In genomic region chr7:72518421-72518972, GRCm38 (mm10) we compare ENCODE assay signal across 19 mouse cellular contexts.
DNase-seq lines count a peak whose midpoint lies in the region; ATAC-seq and TF ChIP-seq lines count a peak whose summit lies in the region.
"Had no signal": no experiment of that assay in that cellular context is flagged by ENCODE, and none has a peak within 500 bp of the region (broad histone marks: within the 10 kb centered on the region; RNA-seq: fewer than 3 reads in every experiment).

No protein-coding gene starts in this region.

- TF ChIP-seq CTCF in liver, adult 2 months (IDR thresholded peaks at IDR 0.05; ENCODE audit: low read depth, low read length) = no peak
- no peak for TF ChIP-seq CTCF in liver, postnatal 0 days (IDR thresholded peaks at IDR 0.05; ENCODE audit: low read depth)
- TF ChIP-seq CTCF in lung, postnatal 0 days (IDR thresholded peaks at IDR 0.05) = no peak

- no peak overlapping the region for H3K4me2 ChIP-seq in liver, postnatal 0 days (ENCODE audit: low read depth, low read length)
- no peak overlapping the region for H3K4me2 ChIP-seq in lung, postnatal 0 days (replicated peaks; ENCODE audit: low read depth, low read length)
- H3K4me2 ChIP-seq in embryonic facial prominence, embryonic 15.5 days (replicated peaks) = no peak overlapping the region
- H3K4me2 ChIP-seq in stomach, embryonic 16.5 days (ENCODE audit: low read depth, low read length) = no peak overlapping the region
- H3K4me2 ChIP-seq: forebrain, embryonic 12.5 days; hindbrain, embryonic 14.5 days had no signal

- TF ChIP-seq EP300 in liver, postnatal 0 days (IDR thresholded peaks at IDR 0.05; ENCODE audit: low read depth) = no peak
- no peak for TF ChIP-seq EP300 in lung, postnatal 0 days (IDR thresholded peaks at IDR 0.05)

- peaks cover 5% of the 10 kb centered on the region for H3K4me1 ChIP-seq in liver, adult 2 months (ENCODE audit: control insufficient read depth, insufficient read depth, low read length)
- H3K4me1 ChIP-seq in liver, postnatal 0 days (ENCODE audit: insufficient read depth) = no peaks in the 10 kb centered on the region
- no peaks in the 10 kb centered on the region for H3K4me1 ChIP-seq in lung, postnatal 0 days (ENCODE audit: insufficient read depth, low read depth, low read length)
- 0 out of 2 replicates have a peak, but pooled peaks cover 6% of the 10 kb centered on the region for H3K4me1 ChIP-seq in embryonic facial prominence, embryonic 15.5 days
- 0 out of 2 replicates have a peak, but pooled peaks cover 5% of the 10 kb centered on the region for H3K4me1 ChIP-seq in stomach, embryonic 16.5 days (ENCODE audit: control insufficient read depth, insufficient read depth, low read length)

- TF ChIP-seq POLR2A in liver, adult 2 months (IDR thresholded peaks at IDR 0.05; ENCODE audit: extremely low read depth, insufficient read depth, low read length) = no peak

- no peak overlapping the region for H3K4me3 ChIP-seq in liver, adult 2 months (ENCODE audit: insufficient read depth, low read depth, low read length)
- H3K4me3 ChIP-seq in liver, postnatal 0 days (ENCODE audit: low read depth, low read length) = no peak overlapping the region
- no peak overlapping the region for H3K4me3 ChIP-seq in lung, postnatal 0 days (ENCODE audit: low read depth, low read length)
- no peak overlapping the region for H3K4me3 ChIP-seq in embryonic facial prominence, embryonic 15.5 days (replicated peaks)
- H3K4me3 ChIP-seq in stomach, embryonic 16.5 days (replicated peaks; ENCODE audit: low read length) = no peak overlapping the region
- H3K4me3 ChIP-seq: forebrain, embryonic 12.5 days; hindbrain, embryonic 10.5 days had no signal

- 36% methylated on average over 5 of the region's 5 CpGs for WGBS in liver, adult 2 months
- WGBS in liver, postnatal 0 days (ENCODE audit: insufficient replicate concordance) = 59% methylated on average over 5 of the region's 5 CpGs
- 39% methylated on average over 5 of the region's 5 CpGs for WGBS in lung, postnatal 0 days
- WGBS in embryonic facial prominence, embryonic 15.5 days = 52% methylated on average over 5 of the region's 5 CpGs
- 39% methylated on average over 5 of the region's 5 CpGs for WGBS in stomach, embryonic 16.5 days

- ATAC-seq in liver, postnatal 0 days = no peak
- peak; percentile 55 for ATAC-seq in lung, postnatal 0 days
- ATAC-seq in embryonic facial prominence, embryonic 15.5 days (ENCODE audit: insufficient number of reproducible peaks, low FRiP score, low TSS enrichment, low read depth) = no peak
- ATAC-seq in stomach, embryonic 16.5 days (ENCODE audit: insufficient read depth, low FRiP score) = peak; percentile 37; the same call in 1 of the 2 replicates
- no peak for ATAC-seq in megakaryocyte, adult 5-6 weeks (ENCODE audit: poor library complexity, severe bottlenecking)
- ATAC-seq: forebrain, embryonic 16.5 days had no signal

- no peaks in the 10 kb centered on the region for H3K79me2 ChIP-seq in liver, adult 2 months (ENCODE audit: control insufficient read depth, insufficient read depth, low read length)

- peak; percentile 63 for DNase-seq in liver, adult 2 months (ENCODE audit: extremely low read depth, low read depth, low spot score)
- DNase-seq in liver, postnatal 0 days = no peak
- peak; percentile 42 for DNase-seq in lung, postnatal 0 days (ENCODE audit: low spot score)
- DNase-seq in lung, postnatal 14 days = no peak
- DNase-seq in layer of hippocampus, adult 8-10 months (ENCODE audit: low spot score in 2 of 2) = no peak
- DNase-seq: adrenal gland, adult 2 months; adrenal gland, postnatal 25 days; cerebellum, adult 18-20 months; cerebellum, adult 9-11 months; cerebellum, postnatal 36 days; gastrocnemius, postnatal 14 days; heart, postnatal 14 days had no signal

- H3K9me3 ChIP-seq in liver, postnatal 0 days (ENCODE audit: low read length) = no peaks in the 10 kb centered on the region
- H3K9me3 ChIP-seq in lung, postnatal 0 days (ENCODE audit: low read length) = no peaks in the 10 kb centered on the region
- no peaks in the 10 kb centered on the region for H3K9me3 ChIP-seq in embryonic facial prominence, embryonic 15.5 days (replicated peaks)
- no peaks in the 10 kb centered on the region for H3K9me3 ChIP-seq in stomach, embryonic 16.5 days (replicated peaks; ENCODE audit: control insufficient read depth, low read length)
- H3K9me3 ChIP-seq: forebrain, embryonic 12.5 days; hindbrain, embryonic 10.5 days had no signal

- no peaks in the 10 kb centered on the region for H3K36me3 ChIP-seq in liver, adult 2 months (ENCODE audit: control insufficient read depth, insufficient read depth, low read length)
- H3K36me3 ChIP-seq in liver, postnatal 0 days (replicated peaks; ENCODE audit: insufficient read depth, low read length) = no peaks in the 10 kb centered on the region
- no peaks in the 10 kb centered on the region for H3K36me3 ChIP-seq in lung, postnatal 0 days (ENCODE audit: insufficient read depth, low read length)
- H3K36me3 ChIP-seq in embryonic facial prominence, embryonic 15.5 days = no peaks in the 10 kb centered on the region
- H3K36me3 ChIP-seq in stomach, embryonic 16.5 days (ENCODE audit: control insufficient read depth, insufficient read depth, low read length) = no peaks in the 10 kb centered on the region
- H3K36me3 ChIP-seq: forebrain, embryonic 12.5 days; hindbrain, embryonic 10.5 days had no signal

- no peak overlapping the region for H3K9ac ChIP-seq in liver, adult 2 months (ENCODE audit: low read depth, low read length)
- H3K9ac ChIP-seq in liver, postnatal 0 days (replicated peaks) = no peak overlapping the region
- no peak overlapping the region for H3K9ac ChIP-seq in lung, postnatal 0 days (replicated peaks; ENCODE audit: low read depth)
- H3K9ac ChIP-seq in embryonic facial prominence, embryonic 15.5 days = no peak overlapping the region
- no peak overlapping the region for H3K9ac ChIP-seq in stomach, embryonic 16.5 days (ENCODE audit: low read length)
- H3K9ac ChIP-seq: forebrain, embryonic 12.5 days; hindbrain, embryonic 14.5 days had no signal

- H3K27ac ChIP-seq in liver, adult 2 months (replicated peaks; ENCODE audit: insufficient read depth, low read depth, low read length) = no peak overlapping the region
- no peak overlapping the region for H3K27ac ChIP-seq in liver, postnatal 0 days (ENCODE audit: low read depth)
- H3K27ac ChIP-seq in lung, postnatal 0 days (ENCODE audit: low read length) = no peak overlapping the region
- peak overlapping the region; percentile 34; the same call in 1 of the 2 replicates for H3K27ac ChIP-seq in embryonic facial prominence, embryonic 15.5 days (replicated peaks)
- H3K27ac ChIP-seq in stomach, embryonic 16.5 days (ENCODE audit: low read length) = no peak overlapping the region
- H3K27ac ChIP-seq: forebrain, embryonic 12.5 days; hindbrain, embryonic 14.5 days had no signal

- H3K27me3 ChIP-seq in liver, adult 2 months (ENCODE audit: control insufficient read depth, insufficient read depth, low read length) = no peaks in the 10 kb centered on the region
- no peaks in the 10 kb centered on the region for H3K27me3 ChIP-seq in liver, postnatal 0 days (ENCODE audit: insufficient read depth, low read length)
- H3K27me3 ChIP-seq in lung, postnatal 0 days (replicated peaks; ENCODE audit: insufficient read depth, low read length) = no peaks in the 10 kb centered on the region
- no peaks in the 10 kb centered on the region for H3K27me3 ChIP-seq in embryonic facial prominence, embryonic 15.5 days
- H3K27me3 ChIP-seq in stomach, embryonic 16.5 days (ENCODE audit: control insufficient read depth, insufficient read depth, low read length) = no peaks in the 10 kb centered on the region
- H3K27me3 ChIP-seq: forebrain, embryonic 12.5 days had no signal

Comparison
In these comparisons a context has a peak if more than half of its experiments do, and no peak if none do; other contexts are left out.
1. DNase-seq: peak in liver, adult 2 months (single experiment) and lung, postnatal 0 days (single experiment); none in liver, postnatal 0 days (single experiment), lung, postnatal 14 days (single experiment) and layer of hippocampus, adult 8-10 months (0 of 2).
2. ATAC-seq: peak in lung, postnatal 0 days (single experiment) and stomach, embryonic 16.5 days (single experiment); none in liver, postnatal 0 days (single experiment), embryonic facial prominence, embryonic 15.5 days (single experiment) and megakaryocyte, adult 5-6 weeks (single experiment).